Mouse (Mus musculus) erythroblast, adult 5-6 weeks (primary cell): ENCODE data around the gene Pitpna. TPM values are rescaled to one million over a fixed set of nuclear protein-coding genes. Genes with fewer than 3 reads are reported as not detected.
"Not testable (repeated sequence)": the region's sequence is repeated elsewhere in the genome, so short reads cannot be mapped to it uniquely, and the experiment has no call there.

Experiments used
- ATAC-seq: replicated peaks from 2 replicates; pipeline ENCODE4 v1.8.0; 2016; ENCODE audit warnings: moderate number of reproducible peaks, mild to moderate bottlenecking, moderate TSS enrichment, inconsistent platforms; ENCODE audit not compliant: poor library complexity, low FRiP score, severe bottlenecking
- total RNA-seq, 2 experiments: library from RNA; stranded (forward) in 1 of 2; stranded (reverse) in 1 of 2; fragments of 150-400 nt in 1 of 2; fragments of 200-764, 138-1000 nt in 1 of 2; gene quantifications; 2 replicates each; pipeline versions ENCODE4 v1.2.3 to v1.2.4; 2015 to 2017; ENCODE audit warnings: low replicate concordance in 2 of 2

Gene Pitpna
- total RNA-seq (2015; ENCODE audit: low replicate concordance): 44.7 and 47.5 TPM in 2 replicates
- 16.2 and 22.4 TPM in 2 replicates for total RNA-seq (2017; ENCODE audit: low replicate concordance)

GRCm38 (mm10) chr11:75587493-75588284, at the start of gene Pitpna:
Gene Pitpna, plus strand, starts transcription at chr11:75588097.
- peak; percentile 99 for ATAC-seq

- no peak for ATAC-seq
Observed at GRCm38 (mm10) chr11:75538184-75538969, 49.5 kb upstream of the Pitpna start.

- ATAC-seq: no peak
Observed at GRCm38 (mm10) chr11:75538970-75539299, 49.0 kb upstream of the Pitpna start.

GRCm38 (mm10) chr11:75540209-75540608, 47.7 kb upstream of the Pitpna start:
- ATAC-seq: no peak

DNA sequence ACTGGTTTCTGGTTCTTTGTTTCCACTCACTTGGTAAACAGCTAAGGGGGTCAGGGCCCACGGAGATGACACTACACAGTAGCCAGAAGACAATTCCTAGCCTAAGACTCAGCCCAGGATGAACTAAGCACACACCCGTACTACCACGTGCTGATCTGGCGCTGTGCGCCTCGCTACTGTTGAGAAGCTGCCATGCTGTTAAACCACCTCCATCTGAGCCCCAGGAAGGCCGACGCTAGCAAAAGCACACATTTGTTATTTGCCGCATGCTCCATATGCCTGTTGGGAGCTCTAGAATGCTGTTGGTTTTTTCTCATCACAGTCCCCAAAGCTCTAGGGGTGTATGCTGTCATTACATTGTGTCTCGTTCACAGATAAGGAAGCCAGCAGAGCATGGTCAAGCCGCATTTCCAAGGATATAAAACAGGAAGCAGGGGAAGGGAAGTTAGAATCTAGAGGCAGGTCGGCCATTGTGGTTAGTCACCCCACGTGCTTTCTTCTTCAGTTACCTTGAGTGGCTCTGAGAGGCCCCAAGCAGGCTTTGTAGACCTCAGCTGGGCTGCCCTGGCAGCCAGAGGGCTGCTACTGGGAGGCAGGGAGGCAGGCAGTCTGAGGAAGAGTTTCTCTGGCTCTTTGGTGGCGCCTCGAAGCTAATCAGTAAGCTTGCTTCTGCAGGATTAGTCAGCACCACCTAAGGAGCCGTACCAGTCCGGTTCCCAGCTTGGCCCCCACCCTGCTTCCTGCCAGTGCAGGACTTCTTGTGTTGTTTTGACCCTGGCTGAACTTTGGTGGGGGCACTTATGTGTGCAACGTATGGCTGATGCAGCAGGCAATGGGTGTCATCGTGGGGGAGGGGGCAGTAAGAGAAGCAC, 47.0 kb upstream of the Pitpna start:
- no peak for ATAC-seq

- no peak for ATAC-seq
Observed at GRCm38 (mm10) chr11:75544713-75545112, 43.2 kb upstream of the Pitpna start.

DNA sequence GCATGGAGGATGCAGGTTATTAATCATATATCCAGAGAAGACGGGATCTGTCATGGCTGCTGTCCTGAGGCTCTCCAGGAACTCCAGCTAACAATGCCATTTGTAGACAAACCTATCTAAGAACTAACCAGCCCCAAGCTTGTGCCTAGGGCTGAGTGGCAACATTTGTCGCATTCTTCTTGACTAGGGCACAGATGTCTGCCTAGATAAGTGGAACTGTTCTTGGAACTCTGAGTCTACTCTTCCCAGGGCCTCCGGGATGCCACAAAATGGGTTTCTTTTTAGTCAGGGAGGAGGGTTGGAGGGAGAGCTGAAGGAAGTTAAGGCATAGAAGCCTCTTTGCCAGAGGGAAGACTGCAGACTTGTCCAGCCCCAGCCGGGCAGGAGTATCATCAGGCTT, 41.8 kb upstream of the Pitpna start:
- ATAC-seq: no peak

DNA sequence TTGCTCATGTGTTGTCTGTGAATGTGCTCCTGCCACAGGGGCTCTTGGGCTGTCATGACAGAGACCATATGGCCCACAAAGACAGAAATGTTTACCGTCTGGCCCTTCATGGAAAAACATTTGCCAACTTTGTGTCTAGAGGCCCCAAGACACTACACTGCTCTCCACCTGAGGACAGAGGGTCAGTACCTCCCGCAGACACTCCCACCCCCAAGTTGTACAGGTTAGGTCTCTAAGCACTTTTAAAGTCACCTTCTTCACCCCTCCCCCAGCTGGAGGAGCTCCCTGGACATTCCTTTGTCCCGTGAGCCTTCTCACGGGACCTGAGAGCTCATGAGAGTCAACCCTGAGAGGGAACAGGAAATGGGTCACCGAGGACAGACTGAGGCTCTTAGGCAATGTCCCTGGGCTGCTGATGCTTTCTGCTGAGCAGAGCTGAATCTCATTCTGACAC, 38.2 kb upstream of the Pitpna start:
- ATAC-seq: no peak

DNA sequence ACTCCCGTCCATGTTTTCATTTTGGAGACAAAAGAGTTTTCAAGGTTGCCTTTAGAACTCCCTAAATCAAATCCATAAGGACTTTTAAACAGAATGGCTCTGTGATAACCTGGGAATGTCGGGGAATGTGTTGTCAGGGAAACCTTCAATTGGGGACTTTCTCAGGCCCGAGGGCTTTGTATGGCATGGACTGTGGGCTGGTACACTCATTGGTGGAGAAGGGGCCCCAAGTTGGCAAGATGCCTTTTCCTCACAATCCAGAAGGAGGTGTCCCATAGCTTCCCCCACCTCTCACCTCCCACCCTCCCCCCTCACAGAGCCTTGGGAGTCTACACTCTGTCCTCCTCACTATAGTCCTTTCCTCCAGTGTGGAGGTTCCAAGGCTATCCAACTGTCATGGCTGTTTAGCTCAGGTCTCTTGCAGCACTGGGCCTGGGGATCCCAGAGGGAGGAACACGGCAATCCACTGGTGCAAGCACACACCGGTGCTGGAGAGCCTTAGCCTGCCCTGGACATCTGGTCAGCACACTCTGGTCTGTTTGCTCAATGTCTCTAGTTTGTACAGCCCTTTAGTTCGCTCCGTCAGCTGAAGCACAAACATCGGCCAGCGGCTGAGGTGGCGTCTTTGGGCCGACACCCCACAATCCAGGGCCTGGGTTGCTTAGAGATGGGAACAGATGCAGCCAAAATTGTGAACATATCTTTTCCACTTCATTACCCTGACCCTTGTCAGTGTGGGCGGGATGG, 37.5 kb upstream of the Pitpna start:
- no peak for ATAC-seq

- ATAC-seq: no peak
Observed at GRCm38 (mm10) chr11:75551321-75551720, 36.6 kb upstream of the Pitpna start.

DNA sequence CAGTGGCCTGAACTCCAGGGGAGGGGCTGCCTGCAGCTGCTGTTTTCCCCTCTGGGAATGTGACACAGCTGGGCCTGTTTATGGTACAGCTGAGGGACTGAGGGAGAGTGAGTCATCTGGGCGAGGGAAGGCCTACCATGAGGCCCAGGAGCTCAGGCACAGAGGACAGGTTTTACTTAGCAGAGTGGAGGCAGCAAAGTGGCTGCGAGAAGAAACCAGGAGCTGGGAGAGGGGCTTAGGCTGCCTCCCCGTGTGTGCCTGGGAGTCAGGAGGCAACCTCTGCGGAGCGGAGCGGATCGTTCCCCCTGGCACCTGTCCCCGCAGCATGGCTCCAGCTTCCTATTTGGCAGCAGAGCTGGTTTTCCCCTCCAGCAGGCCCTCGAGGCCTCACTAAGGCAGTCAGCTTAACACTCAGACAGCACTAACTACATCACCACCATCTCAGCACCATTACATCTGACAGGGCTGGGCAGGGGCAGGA, 35.9 kb upstream of the Pitpna start:
- no peak for ATAC-seq

DNA sequence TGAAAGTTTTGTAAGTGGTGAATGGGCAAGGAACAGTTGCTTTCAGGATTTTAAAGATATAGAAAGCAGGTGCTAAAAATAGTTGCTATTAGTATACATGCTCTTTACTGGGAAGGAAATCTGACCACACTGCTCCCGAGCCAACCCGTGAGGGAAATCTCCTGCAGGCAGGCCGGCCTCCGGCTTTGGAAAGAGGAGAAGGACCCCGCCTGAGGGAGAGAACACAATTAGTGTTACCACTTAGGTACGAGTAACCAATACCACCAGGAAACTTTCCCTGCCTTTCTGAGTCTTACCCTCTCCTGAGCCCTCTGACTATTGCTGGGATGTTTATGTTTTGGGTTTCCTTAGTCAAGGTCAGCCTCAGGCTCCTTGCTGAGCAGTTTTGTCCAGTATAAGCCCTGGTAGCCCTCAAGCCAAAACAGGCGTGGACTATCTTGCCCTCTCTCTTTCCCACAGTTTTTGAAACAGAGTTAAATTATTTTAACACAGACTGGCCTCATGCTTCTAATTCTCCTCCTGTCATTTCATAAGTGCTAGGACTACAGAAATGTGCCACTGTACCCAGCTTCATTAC, 34.9 kb upstream of the Pitpna start:
- ATAC-seq: no peak

DNA sequence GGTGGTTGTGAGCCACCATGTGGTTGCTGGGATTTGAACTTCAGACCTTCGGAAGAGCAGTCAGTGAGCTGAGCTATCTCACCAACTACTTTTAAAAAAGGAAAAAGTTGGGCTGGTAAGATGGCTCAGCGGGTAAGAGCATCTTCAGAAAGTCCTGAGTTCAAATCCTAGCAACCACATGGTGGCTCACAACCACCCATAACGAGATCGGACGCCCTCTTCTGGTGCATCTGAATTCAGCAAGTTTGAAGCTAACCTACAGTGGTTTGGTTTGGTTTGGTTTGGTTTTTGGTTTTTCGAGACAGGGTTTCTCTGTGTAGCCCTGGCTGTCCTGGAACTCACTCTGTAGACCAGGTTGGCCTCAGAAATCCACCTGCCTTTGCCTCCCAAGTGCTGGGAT, 31.9 kb upstream of the Pitpna start:
- ATAC-seq: not testable (repeated sequence)

DNA sequence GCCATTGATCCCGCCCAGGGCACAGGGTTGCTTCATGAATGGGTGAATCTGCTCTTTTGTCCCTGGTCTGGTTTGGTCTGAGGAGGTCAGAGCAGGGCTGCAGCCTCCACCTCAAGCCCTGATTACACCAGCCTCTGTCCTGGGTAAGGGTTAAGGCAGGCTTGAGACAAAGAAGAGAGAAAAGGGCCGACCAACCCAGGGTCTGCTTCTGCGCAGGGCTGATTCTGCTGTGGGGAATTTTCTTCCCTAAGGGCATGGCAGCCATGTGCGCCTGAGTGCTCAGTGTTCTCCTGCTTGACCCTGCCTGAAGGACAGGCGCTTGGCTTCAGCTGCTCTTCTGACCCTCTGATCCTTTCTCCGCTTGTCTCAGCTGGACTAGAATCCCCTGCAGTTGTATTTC, 30.8 kb upstream of the Pitpna start:
- no peak for ATAC-seq

GRCm38 (mm10) chr11:75558101-75558500, 29.8 kb upstream of the Pitpna start:
- no peak for ATAC-seq

DNA sequence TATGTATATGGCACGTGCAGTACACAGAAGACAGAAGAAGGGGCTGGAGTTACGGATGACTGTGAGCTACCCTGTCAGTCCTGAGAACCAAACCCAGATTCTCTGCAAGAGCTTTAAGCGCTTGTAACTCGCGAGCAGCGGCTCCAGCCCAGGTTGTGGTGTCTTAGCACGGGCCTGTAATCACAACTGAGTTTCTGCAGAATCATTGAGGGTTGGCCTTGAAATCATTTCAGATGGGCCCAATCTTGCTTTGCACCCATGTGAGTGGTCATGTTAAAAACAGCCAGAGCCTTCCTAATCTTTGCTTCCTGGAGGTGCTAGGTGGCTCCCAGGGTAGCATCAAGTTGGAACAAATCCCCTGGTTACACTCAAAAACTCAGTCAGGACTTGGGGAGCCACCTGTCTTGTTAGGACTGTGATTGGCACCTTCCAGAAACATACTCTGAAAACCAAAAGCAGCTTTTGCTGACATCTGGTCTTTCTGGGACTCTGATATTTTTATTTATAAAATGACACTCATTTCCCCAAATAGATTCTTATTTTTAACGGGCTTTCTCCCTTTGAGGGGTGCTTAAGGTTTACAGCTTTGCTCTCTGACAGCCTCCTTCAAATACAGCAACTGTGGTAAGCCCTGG, 27.9 kb upstream of the Pitpna start:
- ATAC-seq: no peak

GRCm38 (mm10) chr11:75560530-75561409, 27.1 kb upstream of the Pitpna start:
- ATAC-seq: no peak

DNA sequence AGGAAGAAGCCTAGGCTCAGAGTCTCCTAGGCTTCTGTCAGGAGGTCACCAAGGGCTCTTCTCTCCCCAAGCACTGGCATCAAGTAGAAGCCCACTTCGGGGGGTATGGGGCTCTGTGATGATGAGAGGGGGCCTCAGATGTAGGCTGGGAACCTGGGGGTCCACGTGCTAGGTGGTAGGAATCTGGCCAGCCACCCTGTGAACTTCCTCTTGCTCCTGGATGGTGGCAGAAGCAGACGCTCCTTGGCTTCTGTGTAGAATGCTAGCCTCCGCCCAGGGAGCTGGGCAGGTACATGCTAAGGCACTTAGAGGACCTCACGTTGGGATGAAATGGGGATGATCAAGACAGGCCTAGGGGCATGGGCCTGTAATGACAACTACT, 26.5 kb upstream of the Pitpna start:
- ATAC-seq: no peak
